Mouse (Mus musculus) forebrain, embryonic 16.5 days (tissue): Measurements from ENCODE around the gene Ift43. TPM values are rescaled to one million over a fixed set of nuclear protein-coding genes. Genes with fewer than 3 reads are reported as not detected.
A peak's percentile ranks its signal among the peaks of the same experiment; 100 is the strongest.

ENCODE experiments used
- ATAC-seq: fragments of 200-750 bp; cut with Nextera tagmentation; 2 replicates; pipeline ENCODE4 v1.8.0; 2017; ENCODE audit warnings: mild to moderate bottlenecking, moderate library complexity
- H3K27ac ChIP-seq: fragments of 300-500 bp; sonication (generic); 2 replicates; pipeline ENCODE4 v1.5.1; 2014; ENCODE audit warnings: low read length, control low read depth
- H3K27me3 ChIP-seq: fragments of 300-500 bp; sonication (generic); replicated peaks from 2 replicates; pipeline ENCODE4 v1.6.1; 2014; ENCODE audit warnings: low read length; ENCODE audit not compliant: control insufficient read depth, insufficient read depth
- H3K36me3 ChIP-seq: fragments of 300-500 bp; sonication (generic); 2 replicates; pipeline ENCODE4 v1.6.1; 2014; ENCODE audit not compliant: control insufficient read depth, insufficient read depth
- H3K4me1 ChIP-seq: fragments of 300-500 bp; sonication (generic); replicated peaks from 2 replicates; pipeline ENCODE4 v1.6.1; 2014; ENCODE audit warnings: low read length; ENCODE audit not compliant: control insufficient read depth, insufficient read depth
- H3K4me2 ChIP-seq: fragments of 300-500 bp; sonication (generic); 2 replicates; pipeline ENCODE4 v1.6.1; 2014; ENCODE audit warnings: mild to moderate bottlenecking, low read length, control low read depth
- H3K4me3 ChIP-seq: fragments of 300-500 bp; sonication (generic); replicated peaks from 2 replicates; pipeline ENCODE4 v1.5.1; 2014; ENCODE audit warnings: mild to moderate bottlenecking, low read length, control low read depth
- H3K9ac ChIP-seq: fragments of 300-500 bp; sonication (generic); replicated peaks from 2 replicates; pipeline ENCODE4 v1.6.1; 2014; ENCODE audit warnings: low read depth, low read length, control low read depth
- H3K9me3 ChIP-seq: fragments of 300-500 bp; sonication (generic); 2 replicates; pipeline ENCODE4 v1.6.1; 2016; ENCODE audit warnings: low read length; ENCODE audit not compliant: control insufficient read depth
- WGBS: fragments of 180-500 bp; shearing (Covaris S2); extraction: QIAGEN DNeasy Blood & Tissue Kit; methylation state at CpG from one replicate; pipeline ENCODE4 v1.1.7; 2014; 5-methylcytosine and 5-hydroxymethylcytosine counted together
- polyA plus RNA-seq: library from polyadenylated mRNA; unstranded; fragments of >200 nt; fragmentation: Nextera tagmentation; extraction: Ambion mirVana; gene quantifications from 2 replicates; pipeline ENCODE4 v1.2.1, GENCODE M21; 2015

Ift43 gene
- polyA plus RNA-seq, 1 experiment from 2014 or later: 59.9 TPM

- Histone ChIP-seq H3K4me1 (peaks cover 36% of the 10 kb centered on the region), H3K27ac (peak overlapping the region; percentile 88; the same call in 1 of the 2 replicates), H3K9me3 (no peaks in the 10 kb centered on the region), H3K4me3 (no peak overlapping the region), H3K9ac (no peak overlapping the region), H3K36me3 (no peaks in the 10 kb centered on the region), H3K4me2 (no peak overlapping the region), H3K27me3 (no peaks in the 10 kb centered on the region)
- no peak for ATAC-seq
- WGBS: 90% methylated on average over 1 of the region's 1 CpGs
Measured at GRCm38 (mm10) chr12:86182414-86182813, 100.1 kb downstream of the Ift43 start.

- Histone ChIP-seq H3K4me1 (peaks cover 11% of the 10 kb centered on the region), H3K27me3 (no peaks in the 10 kb centered on the region; the same call in 1 of the 2 replicates), H3K9ac (no peak overlapping the region), H3K4me2 (no peak overlapping the region), H3K9me3 (no peaks in the 10 kb centered on the region), H3K27ac (no peak overlapping the region), H3K4me3 (no peak overlapping the region), H3K36me3 (no peaks in the 10 kb centered on the region)
- WGBS: 46% methylated on average over 5 of the region's 5 CpGs
- ATAC-seq: no peak
Measured at GRCm38 (mm10) chr12:86188161-86188560, 105.8 kb downstream of the Ift43 start.

- ATAC-seq: no peak
- no peaks in the 10 kb centered on the region for H3K9me3 ChIP-seq
- no peaks in the 10 kb centered on the region for H3K36me3 ChIP-seq
- no peak overlapping the region for H3K27ac ChIP-seq
- 27% methylated on average over 19 of the region's 19 CpGs for WGBS
- no peak overlapping the region for H3K9ac ChIP-seq
- H3K4me1 ChIP-seq: peaks cover 11% of the 10 kb centered on the region
- no peak overlapping the region for H3K4me2 ChIP-seq
- no peaks in the 10 kb centered on the region; the same call in 1 of the 2 replicates for H3K27me3 ChIP-seq
- no peak overlapping the region for H3K4me3 ChIP-seq
Measured at GRCm38 (mm10) chr12:86189601-86190323, 107.4 kb downstream of the Ift43 start.

GRCm38 (mm10) chr12:86192036-86192449 lies 109.7 kb downstream of the Ift43 start:
- ATAC-seq: peak; percentile 87
- Histone ChIP-seq H3K9ac (0 out of 2 replicates have a peak overlapping the region, but pooled peaks have one; percentile 8), H3K4me2 (peak overlapping the region; percentile 33), H3K36me3 (no peaks in the 10 kb centered on the region), H3K4me1 (peaks cover 11% of the 10 kb centered on the region), H3K4me3 (no peak overlapping the region), H3K9me3 (no peaks in the 10 kb centered on the region), H3K27me3 (no peaks in the 10 kb centered on the region; the same call in 1 of the 2 replicates), H3K27ac (peak overlapping the region; percentile 14; the same call in 1 of the 2 replicates)
- 27% methylated on average over 15 of the region's 15 CpGs for WGBS

- no peak overlapping the region for H3K4me3 ChIP-seq
- H3K4me1 ChIP-seq: peaks cover 7% of the 10 kb centered on the region
- H3K27ac ChIP-seq: no peak overlapping the region
- ATAC-seq: no peak
- no peak overlapping the region for H3K9ac ChIP-seq
- H3K36me3 ChIP-seq: no peaks in the 10 kb centered on the region
- H3K4me2 ChIP-seq: no peak overlapping the region
- H3K27me3 ChIP-seq: no peaks in the 10 kb centered on the region
- 96% methylated on average over 7 of the region's 7 CpGs for WGBS
- no peaks in the 10 kb centered on the region; the same call in 1 of the 2 replicates for H3K9me3 ChIP-seq
Measured at GRCm38 (mm10) chr12:86196944-86197343, 114.6 kb downstream of the Ift43 start.

- no peak overlapping the region for H3K4me3 ChIP-seq
- H3K36me3 ChIP-seq: no peaks in the 10 kb centered on the region
- no peak overlapping the region for H3K4me2 ChIP-seq
- 86% methylated on average over 8 of the region's 8 CpGs for WGBS
- no peak overlapping the region for H3K27ac ChIP-seq
- H3K9ac ChIP-seq: no peak overlapping the region
- no peak for ATAC-seq
- no peaks in the 10 kb centered on the region; the same call in 1 of the 2 replicates for H3K9me3 ChIP-seq
- H3K27me3 ChIP-seq: no peaks in the 10 kb centered on the region
- no peaks in the 10 kb centered on the region for H3K4me1 ChIP-seq
Measured at GRCm38 (mm10) chr12:86203443-86204057, 121.2 kb downstream of the Ift43 start.

- WGBS: 1% methylated on average over 17 of the region's 19 CpGs
- Histone ChIP-seq H3K27ac (no peak overlapping the region), H3K4me3 (no peak overlapping the region), H3K4me1 (peaks cover 12% of the 10 kb centered on the region), H3K9ac (no peak overlapping the region), H3K36me3 (no peaks in the 10 kb centered on the region), H3K27me3 (peaks cover 31% of the 10 kb centered on the region), H3K9me3 (no peaks in the 10 kb centered on the region), H3K4me2 (peak overlapping the region; percentile 22; the same call in 1 of the 2 replicates)
- peak; percentile 40; the same call in 1 of the 2 replicates for ATAC-seq
Measured at GRCm38 (mm10) chr12:86211099-86211520, 128.8 kb downstream of the Ift43 start.

Other genes starting within 250 kb of the Ift43 start
- gene Tgfb3, start 3.5 kb upstream of the Ift43 start, polyA plus RNA-seq: 7.2 and 9.1 TPM in 2 replicates
- gene Gpatch2l, start 159.3 kb downstream of the Ift43 start, polyA plus RNA-seq: 35.5 and 35.6 TPM in 2 replicates